Mouse (Mus musculus): Measurements from ENCODE around the gene Entpd1. TPM values are rescaled to one million over a fixed set of nuclear protein-coding genes. Genes with fewer than 3 reads are reported as not detected.

Entpd1 gene
- polyA plus RNA-seq, 1 experiment = 12.0 TPM

- TF ChIP-seq CTCF (IDR thresholded peaks at IDR 0.05; ENCODE audit: borderline replicate concordance, insufficient read depth, low read depth, low read length) (no peak), POLR2A (IDR thresholded peaks at IDR 0.05; ENCODE audit: borderline replicate concordance, insufficient read depth, low read length) (no peak)
- no peak overlapping the region for H3K27ac ChIP-seq (ENCODE audit: insufficient read depth, low read length)
- WGBS = 91% methylated on average over 3 of the region's 3 CpGs
- H3K4me3 ChIP-seq (replicated peaks; ENCODE audit: insufficient read depth, low read depth, low read length) = no peak overlapping the region
- no peaks in the 10 kb centered on the region for H3K27me3 ChIP-seq (ENCODE audit: control insufficient read depth, insufficient read depth, low read length)
- H3K4me1 ChIP-seq (ENCODE audit: control insufficient read depth, insufficient read depth, low read length) = no peaks in the 10 kb centered on the region
- no peak for DNase-seq
Measured at GRCm38 (mm10) chr19:40632193-40632592, 20.0 kb downstream of the Entpd1 start.

GRCm38 (mm10) chr19:40632668-40633067 lies 20.5 kb downstream of the Entpd1 start:
- no peak overlapping the region for H3K27ac ChIP-seq (ENCODE audit: insufficient read depth, low read length)
- DNase-seq = peak; percentile 32 to 51
- no peaks in the 10 kb centered on the region for H3K27me3 ChIP-seq (ENCODE audit: control insufficient read depth, insufficient read depth, low read length)
- no peaks in the 10 kb centered on the region for H3K4me1 ChIP-seq (ENCODE audit: control insufficient read depth, insufficient read depth, low read length)
- H3K4me3 ChIP-seq (replicated peaks; ENCODE audit: insufficient read depth, low read depth, low read length) = no peak overlapping the region
- no peak for TF ChIP-seq POLR2A (IDR thresholded peaks at IDR 0.05; ENCODE audit: borderline replicate concordance, insufficient read depth, low read length)
- no peak for TF ChIP-seq CTCF (IDR thresholded peaks at IDR 0.05; ENCODE audit: borderline replicate concordance, insufficient read depth, low read depth, low read length)
- WGBS = 26% methylated on average over 5 of the region's 5 CpGs

- H3K27ac ChIP-seq (ENCODE audit: insufficient read depth, low read length) = no peak overlapping the region
- 49% methylated on average over 1 of the region's 1 CpGs for WGBS
- no peak for DNase-seq
- TF ChIP-seq POLR2A (IDR thresholded peaks at IDR 0.05; ENCODE audit: borderline replicate concordance, insufficient read depth, low read length) (no peak), CTCF (IDR thresholded peaks at IDR 0.05; ENCODE audit: borderline replicate concordance, insufficient read depth, low read depth, low read length) (no peak)
- no peak overlapping the region for H3K4me3 ChIP-seq (replicated peaks; ENCODE audit: insufficient read depth, low read depth, low read length)
- H3K4me1 ChIP-seq (ENCODE audit: control insufficient read depth, insufficient read depth, low read length) = no peaks in the 10 kb centered on the region
- H3K27me3 ChIP-seq (ENCODE audit: control insufficient read depth, insufficient read depth, low read length) = no peaks in the 10 kb centered on the region
Measured at GRCm38 (mm10) chr19:40633144-40633543, 21.0 kb downstream of the Entpd1 start.

- Histone ChIP-seq H3K4me1 (ENCODE audit: control insufficient read depth, insufficient read depth, low read length) (no peaks in the 10 kb centered on the region), H3K27ac (ENCODE audit: insufficient read depth, low read length) (no peak overlapping the region; the same call in 1 of the 2 replicates), H3K27me3 (ENCODE audit: control insufficient read depth, insufficient read depth, low read length) (no peaks in the 10 kb centered on the region), H3K4me3 (replicated peaks; ENCODE audit: insufficient read depth, low read depth, low read length) (no peak overlapping the region)
- TF ChIP-seq POLR2A (IDR thresholded peaks at IDR 0.05; ENCODE audit: borderline replicate concordance, insufficient read depth, low read length) (no peak), CTCF (IDR thresholded peaks at IDR 0.05; ENCODE audit: borderline replicate concordance, insufficient read depth, low read depth, low read length) (no peak)
- WGBS = 83% methylated on average over 4 of the region's 4 CpGs
- DNase-seq = no peak
Measured at GRCm38 (mm10) chr19:40637091-40637490, 24.9 kb downstream of the Entpd1 start.

GRCm38 (mm10) chr19:40637601-40638000 lies 25.4 kb downstream of the Entpd1 start:
- H3K4me1 ChIP-seq (ENCODE audit: control insufficient read depth, insufficient read depth, low read length) = no peaks in the 10 kb centered on the region
- TF ChIP-seq POLR2A (IDR thresholded peaks at IDR 0.05; ENCODE audit: borderline replicate concordance, insufficient read depth, low read length) (no peak), CTCF (IDR thresholded peaks at IDR 0.05; ENCODE audit: borderline replicate concordance, insufficient read depth, low read depth, low read length) (no peak)
- H3K27ac ChIP-seq (ENCODE audit: insufficient read depth, low read length) = no peak overlapping the region
- no peaks in the 10 kb centered on the region for H3K27me3 ChIP-seq (ENCODE audit: control insufficient read depth, insufficient read depth, low read length)
- 86% methylated on average over 7 of the region's 7 CpGs for WGBS
- H3K4me3 ChIP-seq (replicated peaks; ENCODE audit: insufficient read depth, low read depth, low read length) = no peak overlapping the region
- no peak for DNase-seq

- TF ChIP-seq CTCF (IDR thresholded peaks at IDR 0.05; ENCODE audit: borderline replicate concordance, insufficient read depth, low read depth, low read length) (no peak), POLR2A (IDR thresholded peaks at IDR 0.05; ENCODE audit: borderline replicate concordance, insufficient read depth, low read length) (no peak)
- H3K27me3 ChIP-seq (ENCODE audit: control insufficient read depth, insufficient read depth, low read length) = no peaks in the 10 kb centered on the region
- WGBS = 91% methylated on average over 5 of the region's 5 CpGs
- H3K4me3 ChIP-seq (replicated peaks; ENCODE audit: insufficient read depth, low read depth, low read length) = no peak overlapping the region
- DNase-seq = no peak
- no peaks in the 10 kb centered on the region for H3K4me1 ChIP-seq (ENCODE audit: control insufficient read depth, insufficient read depth, low read length)
- no peak overlapping the region for H3K27ac ChIP-seq (ENCODE audit: insufficient read depth, low read length)
Measured at GRCm38 (mm10) chr19:40638582-40638981, 26.4 kb downstream of the Entpd1 start.

GRCm38 (mm10) chr19:40639729-40640304 lies 27.7 kb downstream of the Entpd1 start:
- H3K4me3 ChIP-seq (replicated peaks; ENCODE audit: insufficient read depth, low read depth, low read length) = no peak overlapping the region
- TF ChIP-seq CTCF (IDR thresholded peaks at IDR 0.05; ENCODE audit: borderline replicate concordance, insufficient read depth, low read depth, low read length) (no peak), POLR2A (IDR thresholded peaks at IDR 0.05; ENCODE audit: borderline replicate concordance, insufficient read depth, low read length) (no peak)
- H3K27me3 ChIP-seq (ENCODE audit: control insufficient read depth, insufficient read depth, low read length) = no peaks in the 10 kb centered on the region
- no peaks in the 10 kb centered on the region for H3K4me1 ChIP-seq (ENCODE audit: control insufficient read depth, insufficient read depth, low read length)
- 69% methylated on average over 11 of the region's 11 CpGs for WGBS
- no peak for DNase-seq
- no peak overlapping the region for H3K27ac ChIP-seq (ENCODE audit: insufficient read depth, low read length)

- Histone ChIP-seq H3K27me3 (ENCODE audit: control insufficient read depth, insufficient read depth, low read length) (no peaks in the 10 kb centered on the region), H3K27ac (ENCODE audit: insufficient read depth, low read length) (no peak overlapping the region), H3K4me1 (ENCODE audit: control insufficient read depth, insufficient read depth, low read length) (no peaks in the 10 kb centered on the region), H3K4me3 (replicated peaks; ENCODE audit: insufficient read depth, low read depth, low read length) (no peak overlapping the region)
- WGBS = 84% methylated on average over 2 of the region's 2 CpGs
- no peak for TF ChIP-seq POLR2A (IDR thresholded peaks at IDR 0.05; ENCODE audit: borderline replicate concordance, insufficient read depth, low read length)
- no peak for TF ChIP-seq CTCF (IDR thresholded peaks at IDR 0.05; ENCODE audit: borderline replicate concordance, insufficient read depth, low read depth, low read length)
- DNase-seq = no peak
Measured at GRCm38 (mm10) chr19:40640799-40641198, 28.6 kb downstream of the Entpd1 start.
